Comparison of ENCODE assay signal across 7 mouse cellular contexts in the genomic region with DNA sequence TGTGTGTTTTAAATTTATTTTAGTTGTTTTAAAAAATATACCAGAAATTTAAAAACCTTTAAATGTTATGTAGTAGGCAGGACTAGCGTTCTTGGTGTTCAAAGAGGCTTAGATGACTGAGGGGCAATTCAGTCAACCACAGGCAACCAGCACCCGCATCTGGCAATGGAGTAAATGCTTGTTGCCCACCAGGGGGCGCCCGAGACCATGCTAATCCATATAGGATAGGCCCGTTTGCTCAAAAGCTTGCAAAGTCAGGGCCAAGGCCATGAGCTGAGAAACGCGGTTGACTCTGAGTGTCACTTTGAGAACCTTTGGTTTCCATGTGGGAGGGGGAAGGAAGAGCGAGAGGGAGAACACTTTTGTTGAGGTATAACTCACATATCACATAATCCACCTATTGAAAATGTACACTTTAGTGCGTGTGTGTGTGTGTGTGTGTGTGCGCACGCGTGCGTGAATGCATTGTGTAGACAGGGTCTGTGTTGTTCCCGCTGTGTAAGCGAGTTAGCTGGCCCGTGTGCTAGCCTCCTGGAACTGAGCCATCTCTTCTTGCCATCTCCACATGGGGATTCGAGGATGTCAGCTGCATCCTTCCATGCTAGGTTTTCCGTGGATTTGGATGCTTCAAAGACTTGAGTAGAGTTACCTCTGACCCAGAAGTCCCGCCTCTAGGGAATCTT. TPM values are rescaled to one million over a fixed set of nuclear protein-coding genes. Genes with fewer than 3 reads are reported as not detected.
DNase-seq lines count a peak whose midpoint lies in the region; ATAC-seq lines count a peak whose summit lies in the region.

No protein-coding gene starts in this region.

- H3K27ac ChIP-seq in limb, embryonic 11.5 days (replicated peaks; ENCODE audit: low read depth, low read length): no peak overlapping the region
- no peak overlapping the region for H3K27ac ChIP-seq in midbrain, embryonic 15.5 days

- H3K4me1 ChIP-seq in limb, embryonic 11.5 days (ENCODE audit: control insufficient read depth, insufficient read depth, low read length): peaks cover 12% of the 10 kb centered on the region
- H3K4me1 ChIP-seq in midbrain, embryonic 15.5 days: no peaks in the 10 kb centered on the region

- no peaks in the 10 kb centered on the region for H3K9me3 ChIP-seq in limb, embryonic 11.5 days (ENCODE audit: control insufficient read depth, low read length)
- H3K9me3 ChIP-seq in midbrain, embryonic 15.5 days: no peaks in the 10 kb centered on the region

- DNase-seq in adrenal gland, postnatal 10 days: peak; percentile 95
- DNase-seq in embryo, embryonic 11.5 days (ENCODE audit: low read depth, low spot score): peak; percentile 93
- DNase-seq in gastrocnemius, postnatal 36 days: peak; percentile 85 to 90
- DNase-seq in kidney, adult 18-20 months: peak; percentile 90
- peak; percentile 99 for DNase-seq in limb, embryonic 11.5 days (ENCODE audit: low spot score)
- DNase-seq in spleen, adult 18-20 months: peak; percentile 69 to 93

- WGBS in limb, embryonic 11.5 days: 55% methylated on average over 19 of the region's 19 CpGs
- WGBS in midbrain, embryonic 15.5 days: 46% methylated on average over 19 of the region's 19 CpGs

- H3K36me3 ChIP-seq in limb, embryonic 11.5 days (ENCODE audit: control insufficient read depth, insufficient read depth, low read length): no peaks in the 10 kb centered on the region
- no peaks in the 10 kb centered on the region for H3K36me3 ChIP-seq in midbrain, embryonic 15.5 days (replicated peaks)

- peak; percentile 58; the same call in 1 of the 2 replicates for ATAC-seq in limb, embryonic 11.5 days (ENCODE audit: insufficient number of reproducible peaks, low FRiP score, low TSS enrichment, low read depth)
- ATAC-seq in midbrain, embryonic 15.5 days (replicated peaks): peak; percentile 80; the same call in 1 of the 2 replicates

- H3K27me3 ChIP-seq in limb, embryonic 11.5 days (ENCODE audit: control insufficient read depth, insufficient read depth, low read length): 0 out of 2 replicates have a peak, but pooled peaks cover 2% of the 10 kb centered on the region
- H3K27me3 ChIP-seq in midbrain, embryonic 15.5 days (replicated peaks): peaks cover 16% of the 10 kb centered on the region

- no peak overlapping the region for H3K9ac ChIP-seq in limb, embryonic 11.5 days (ENCODE audit: low read length)
- no peak overlapping the region for H3K9ac ChIP-seq in midbrain, embryonic 15.5 days

- intact Hi-C loops in gastrocnemius, postnatal 36 days (cut with DNase I): loop anchor here (2.0 to 5.0 kb wide), 2 partner anchors 55 to 152 kb away; no protein-coding TSS in a partner anchor

- no peak overlapping the region for H3K4me3 ChIP-seq in limb, embryonic 11.5 days (ENCODE audit: low read depth, low read length)
- H3K4me3 ChIP-seq in midbrain, embryonic 15.5 days: no peak overlapping the region

- H3K4me2 ChIP-seq in limb, embryonic 11.5 days (ENCODE audit: low read depth, severe bottlenecking): no peak overlapping the region
- no peak overlapping the region for H3K4me2 ChIP-seq in midbrain, embryonic 15.5 days

RNA-seq across cellular contexts. Expression of a gene that starts 32.8 kb away (rescaled TPM):
- 10 to 100 TPM; 24.3 to 34.0 TPM for total RNA-seq in adrenal gland, postnatal 10 days (2021)
- 10 to 100 TPM; 10.8 to 12.5 TPM for total RNA-seq in gastrocnemius, postnatal 36 days (2021)
- 28.9 and 29.7 TPM in 2 replicates for polyA plus RNA-seq in limb, embryonic 11.5 days (2014; fragmentation: Nextera tagmentation; extraction: Ambion mirVana)
- 26.6 and 27.4 TPM in 2 replicates for polyA plus RNA-seq in midbrain, embryonic 15.5 days (2015; fragmentation: Nextera tagmentation; extraction: Ambion mirVana)
